Mouse (Mus musculus): ENCODE results near the gene Bri3. TPM values are rescaled to one million over a fixed set of nuclear protein-coding genes. Genes with fewer than 3 reads are reported as not detected.

The Bri3 gene
- polyA plus RNA-seq, 2 experiments: 90.6 to 119 TPM

DNA sequence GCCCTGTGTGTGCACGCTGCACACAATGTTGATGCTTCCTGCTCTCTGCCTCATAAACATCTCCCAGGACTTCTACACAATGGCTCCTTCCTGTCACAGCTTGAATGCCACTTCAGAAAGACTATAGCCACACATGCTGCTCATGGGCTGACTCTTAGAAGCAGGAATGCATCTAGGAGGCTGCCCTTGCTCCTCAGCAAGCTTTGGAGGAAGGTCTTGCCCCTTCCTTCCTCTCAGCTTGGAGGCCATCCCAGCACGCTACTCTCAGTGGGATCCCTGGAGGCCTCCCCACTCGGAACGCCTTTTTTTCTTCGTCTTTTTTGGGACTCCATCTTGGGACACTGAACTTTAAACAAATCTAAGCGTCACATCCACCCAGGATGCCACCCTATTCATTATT lies 30.7 kb downstream of the Bri3 start:
- ATAC-seq (ENCODE audit: low FRiP score, low read depth) (no peak), DNase-seq (ENCODE audit: low spot score) (no peak)
- Histone ChIP-seq H3K4me1 (ENCODE audit: control insufficient read depth, insufficient read depth, low read length) (no peaks in the 10 kb centered on the region), H3K4me2 (replicated peaks; ENCODE audit: low read depth, low read length, severe bottlenecking) (no peak overlapping the region), H3K9ac (ENCODE audit: low read depth, low read length, severe bottlenecking) (no peak overlapping the region), H3K27me3 (ENCODE audit: control insufficient read depth, insufficient read depth, low read length) (no peaks in the 10 kb centered on the region), H3K4me3 (replicated peaks; ENCODE audit: low read length) (no peak overlapping the region), H3K9me3 (ENCODE audit: control insufficient read depth, low read length) (no peaks in the 10 kb centered on the region), H3K27ac (replicated peaks; ENCODE audit: low read depth, low read length) (no peak overlapping the region), H3K36me3 (ENCODE audit: control insufficient read depth, insufficient read depth, low read length) (peaks cover 14% of the 10 kb centered on the region; the same call in 1 of the 2 replicates)
- 83% methylated on average over 6 of the region's 6 CpGs for WGBS
- TF ChIP-seq POLR2A (IDR thresholded peaks at IDR 0.05; ENCODE audit: borderline replicate concordance, extremely low read depth, insufficient read depth, insufficient read length): no peak

DNA sequence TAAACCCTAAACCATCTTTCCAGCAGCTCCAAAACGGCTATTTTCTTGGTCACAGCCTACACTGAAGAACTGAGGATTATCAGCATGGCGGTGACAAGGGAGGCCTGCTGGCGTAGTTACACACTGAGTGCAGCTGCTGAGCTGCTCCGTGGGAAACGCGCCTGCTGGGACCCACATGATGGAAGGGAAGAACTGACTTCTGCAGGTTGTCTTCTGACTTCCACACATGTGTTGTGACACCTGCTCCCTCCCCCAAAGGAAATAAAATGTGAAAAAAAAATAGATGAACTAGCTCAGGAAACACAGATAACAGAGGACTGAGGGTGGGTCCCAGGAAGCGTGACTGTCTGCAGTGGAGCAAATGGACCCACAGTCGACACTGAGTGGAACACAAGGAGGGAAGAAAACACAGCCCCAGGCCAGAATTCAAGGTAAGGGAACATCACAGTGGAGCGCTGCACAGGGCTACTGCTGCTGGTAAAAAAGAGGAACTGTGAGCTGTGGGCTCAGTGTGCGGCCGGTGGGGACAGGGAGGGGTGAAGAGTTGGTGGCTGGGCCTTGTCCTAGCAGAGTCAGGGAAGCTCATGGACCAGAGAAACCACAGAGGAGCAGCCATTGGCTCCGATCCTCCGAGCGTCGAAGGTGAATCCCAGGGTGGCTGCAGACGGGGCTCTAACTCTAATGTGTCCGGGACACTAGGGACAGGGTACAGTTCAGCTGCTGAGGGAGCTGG lies 32.8 kb downstream of the Bri3 start:
- no peak overlapping the region for H3K4me3 ChIP-seq (replicated peaks; ENCODE audit: low read length)
- H3K9ac ChIP-seq (ENCODE audit: low read depth, low read length, severe bottlenecking): no peak overlapping the region
- no peak for TF ChIP-seq POLR2A (IDR thresholded peaks at IDR 0.05; ENCODE audit: borderline replicate concordance, extremely low read depth, insufficient read depth, insufficient read length)
- no peak for DNase-seq (ENCODE audit: low spot score)
- ATAC-seq (ENCODE audit: low FRiP score, low read depth): no peak
- no peak overlapping the region for H3K27ac ChIP-seq (replicated peaks; ENCODE audit: low read depth, low read length)
- no peaks in the 10 kb centered on the region for H3K27me3 ChIP-seq (ENCODE audit: control insufficient read depth, insufficient read depth, low read length)
- 0 out of 2 replicates have a peak, but pooled peaks cover 11% of the 10 kb centered on the region for H3K36me3 ChIP-seq (ENCODE audit: control insufficient read depth, insufficient read depth, low read length)
- WGBS: 85% methylated on average over 17 of the region's 17 CpGs
- no peaks in the 10 kb centered on the region for H3K4me1 ChIP-seq (ENCODE audit: control insufficient read depth, insufficient read depth, low read length)
- no peak overlapping the region for H3K4me2 ChIP-seq (replicated peaks; ENCODE audit: low read depth, low read length, severe bottlenecking)
- no peaks in the 10 kb centered on the region for H3K9me3 ChIP-seq (ENCODE audit: control insufficient read depth, low read length)

DNA sequence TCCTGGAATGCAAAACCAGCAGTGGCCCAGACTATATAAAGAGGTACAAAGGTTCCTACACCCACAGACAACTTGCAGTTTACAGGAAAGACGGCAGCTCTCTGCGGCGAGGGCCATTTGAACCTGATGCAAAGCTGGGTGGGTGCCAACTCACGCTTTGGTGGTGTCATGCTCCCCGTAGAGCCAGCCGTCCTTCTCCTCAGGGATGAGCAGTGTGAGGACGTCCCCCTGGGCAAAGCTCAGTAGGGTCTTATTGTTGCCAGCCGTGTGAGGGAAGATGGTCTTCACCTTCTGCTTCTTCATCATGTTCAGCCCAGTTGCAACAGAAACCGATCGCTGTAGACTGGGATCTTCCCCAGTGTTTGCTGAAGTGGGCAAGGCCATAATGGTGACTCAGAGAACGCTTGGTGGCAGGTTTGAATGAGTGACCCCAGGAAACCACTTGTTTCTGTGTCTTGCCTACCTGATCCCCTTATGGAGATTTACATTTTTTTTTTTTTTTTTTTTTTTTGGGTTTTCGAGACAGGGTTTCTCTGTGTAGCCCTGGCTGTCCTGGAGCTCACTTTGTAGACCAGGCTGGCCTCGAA lies 34.2 kb downstream of the Bri3 start:
- Histone ChIP-seq H3K9ac (ENCODE audit: low read depth, low read length, severe bottlenecking) (no peak overlapping the region), H3K27me3 (ENCODE audit: control insufficient read depth, insufficient read depth, low read length) (no peaks in the 10 kb centered on the region), H3K4me1 (ENCODE audit: control insufficient read depth, insufficient read depth, low read length) (no peaks in the 10 kb centered on the region), H3K36me3 (ENCODE audit: control insufficient read depth, insufficient read depth, low read length) (0 out of 2 replicates have a peak, but pooled peaks cover 11% of the 10 kb centered on the region), H3K27ac (replicated peaks; ENCODE audit: low read depth, low read length) (no peak overlapping the region), H3K4me3 (replicated peaks; ENCODE audit: low read length) (no peak overlapping the region), H3K4me2 (replicated peaks; ENCODE audit: low read depth, low read length, severe bottlenecking) (no peak overlapping the region), H3K9me3 (ENCODE audit: control insufficient read depth, low read length) (no peaks in the 10 kb centered on the region)
- no peak for DNase-seq (ENCODE audit: low spot score)
- WGBS: 89% methylated on average over 12 of the region's 13 CpGs
- no peak for ATAC-seq (ENCODE audit: low FRiP score, low read depth)
- no peak for TF ChIP-seq POLR2A (IDR thresholded peaks at IDR 0.05; ENCODE audit: borderline replicate concordance, extremely low read depth, insufficient read depth, insufficient read length)

- H3K9ac ChIP-seq (ENCODE audit: low read depth, low read length, severe bottlenecking): no peak overlapping the region
- H3K4me3 ChIP-seq (replicated peaks; ENCODE audit: low read length): no peak overlapping the region
- no peak overlapping the region for H3K4me2 ChIP-seq (replicated peaks; ENCODE audit: low read depth, low read length, severe bottlenecking)
- no peaks in the 10 kb centered on the region for H3K9me3 ChIP-seq (ENCODE audit: control insufficient read depth, low read length)
- ATAC-seq (ENCODE audit: low FRiP score, low read depth) (no peak), DNase-seq (ENCODE audit: low spot score) (no peak)
- no peaks in the 10 kb centered on the region for H3K27me3 ChIP-seq (ENCODE audit: control insufficient read depth, insufficient read depth, low read length)
- TF ChIP-seq POLR2A (IDR thresholded peaks at IDR 0.05; ENCODE audit: borderline replicate concordance, extremely low read depth, insufficient read depth, insufficient read length): no peak
- H3K36me3 ChIP-seq (ENCODE audit: control insufficient read depth, insufficient read depth, low read length): 0 out of 2 replicates have a peak, but pooled peaks cover 11% of the 10 kb centered on the region
- no peak overlapping the region for H3K27ac ChIP-seq (replicated peaks; ENCODE audit: low read depth, low read length)
- 80% methylated on average over 9 of the region's 9 CpGs for WGBS
- no peaks in the 10 kb centered on the region for H3K4me1 ChIP-seq (ENCODE audit: control insufficient read depth, insufficient read depth, low read length)
Observed at GRCm38 (mm10) chr5:144279081-144279541, 34.9 kb downstream of the Bri3 start.

GRCm38 (mm10) chr5:144279926-144280325 lies 35.7 kb downstream of the Bri3 start:
- no peaks in the 10 kb centered on the region for H3K9me3 ChIP-seq (ENCODE audit: control insufficient read depth, low read length)
- no peaks in the 10 kb centered on the region for H3K27me3 ChIP-seq (ENCODE audit: control insufficient read depth, insufficient read depth, low read length)
- no peaks in the 10 kb centered on the region for H3K4me1 ChIP-seq (ENCODE audit: control insufficient read depth, insufficient read depth, low read length)
- H3K36me3 ChIP-seq (ENCODE audit: control insufficient read depth, insufficient read depth, low read length): 0 out of 2 replicates have a peak, but pooled peaks cover 11% of the 10 kb centered on the region
- WGBS: 90% methylated on average over 13 of the region's 13 CpGs
- no peak overlapping the region for H3K9ac ChIP-seq (ENCODE audit: low read depth, low read length, severe bottlenecking)
- H3K4me3 ChIP-seq (replicated peaks; ENCODE audit: low read length): no peak overlapping the region
- TF ChIP-seq POLR2A (IDR thresholded peaks at IDR 0.05; ENCODE audit: borderline replicate concordance, extremely low read depth, insufficient read depth, insufficient read length): no peak
- no peak overlapping the region for H3K4me2 ChIP-seq (replicated peaks; ENCODE audit: low read depth, low read length, severe bottlenecking)
- ATAC-seq (ENCODE audit: low FRiP score, low read depth) (no peak), DNase-seq (ENCODE audit: low spot score) (no peak)
- H3K27ac ChIP-seq (replicated peaks; ENCODE audit: low read depth, low read length): no peak overlapping the region
